Mouse (Mus musculus) myocyte (in vitro differentiated cells): ENCODE measurements at regions not wholly inside any gene's neighbourhood (a gene's known extent, or its start where the extent isn't known, plus 50 kb on each side); places are given as distances from the start of the nearest gene placed in this dataset.
A peak's percentile ranks its signal among the peaks of the same experiment; 100 is the strongest.

Experiments
- H3K27me3 ChIP-seq: one replicate; pipeline ENCODE4 v1.6.1; 2011; ENCODE audit not compliant: control insufficient read depth, insufficient read depth, insufficient read length
- H3K36me3 ChIP-seq: one replicate; pipeline ENCODE4 v1.6.1; 2011; ENCODE audit not compliant: control insufficient read depth, insufficient read depth
- H3K4me2 ChIP-seq: one replicate; pipeline ENCODE4 v1.6.1; 2011; ENCODE audit warnings: low read depth, control low read depth
- H3K4me3 ChIP-seq: one replicate; pipeline ENCODE4 v1.5.1; 2011; ENCODE audit warnings: mild to moderate bottlenecking, control low read depth, moderate library complexity
- H3K79me2 ChIP-seq: one replicate; pipeline ENCODE4 v1.6.1; 2011; ENCODE audit not compliant: control insufficient read depth, insufficient read depth
- H3ac ChIP-seq: one replicate; pipeline ENCODE4 v1.6.1; 2011; ENCODE audit not compliant: control insufficient read depth, insufficient read length
- CEBPB ChIP-seq: IDR thresholded peaks from 2 replicates; pipeline ENCODE4 v1.6.1; 2011; ENCODE audit warnings: mild to moderate bottlenecking, moderate library complexity; ENCODE audit not compliant: poor library complexity, insufficient read depth, severe bottlenecking
- E2F4 ChIP-seq: IDR thresholded peaks from one replicate; pipeline ENCODE4 v1.6.1; 2011; ENCODE audit warnings: mild to moderate bottlenecking, control low read depth, moderate library complexity; ENCODE audit not compliant: insufficient read depth
- MAX ChIP-seq: IDR thresholded peaks from one replicate; pipeline ENCODE4 v1.6.1; 2011; ENCODE audit warnings: low read depth, mild to moderate bottlenecking, control low read depth
- MYOD1 ChIP-seq, 3 experiments: IDR thresholded peaks; one replicate each; pipeline ENCODE4 v1.6.1; 2011; ENCODE audit warnings: control low read depth in 2 of 3, low read depth in 2 of 3, mild to moderate bottlenecking in 2 of 3, moderate library complexity in 1 of 3; ENCODE audit not compliant: insufficient read length in 2 of 3, control insufficient read depth in 1 of 3
- MYOG ChIP-seq, 3 experiments: IDR thresholded peaks; one replicate each; pipeline ENCODE4 v1.6.1; 2011; ENCODE audit warnings: control low read depth in 2 of 3, low read depth in 2 of 3, mild to moderate bottlenecking in 2 of 3; ENCODE audit not compliant: insufficient read length in 2 of 3, control insufficient read depth in 1 of 3, insufficient read depth in 1 of 3
- POLR2A ChIP-seq: IDR thresholded peaks from one replicate; pipeline ENCODE4 v1.6.1; 2011; ENCODE audit warnings: low read depth, mild to moderate bottlenecking, control low read depth, moderate library complexity; ENCODE audit not compliant: insufficient read length
- POLR2AphosphoS2 ChIP-seq: IDR thresholded peaks from one replicate; pipeline ENCODE4 v1.6.1; 2011; ENCODE audit warnings: low read depth, control low read depth; ENCODE audit not compliant: insufficient read length
- REST ChIP-seq: IDR thresholded peaks from one replicate; pipeline ENCODE4 v1.6.1; 2011; ENCODE audit warnings: mild to moderate bottlenecking, control low read depth, moderate library complexity; ENCODE audit not compliant: insufficient read depth, insufficient read length
- SRF ChIP-seq: IDR thresholded peaks from one replicate; pipeline ENCODE4 v1.6.1; 2011; ENCODE audit warnings: low read depth; ENCODE audit not compliant: control insufficient read depth, insufficient read length
- TCF12 ChIP-seq: IDR thresholded peaks from one replicate; pipeline ENCODE4 v1.6.1; 2011; ENCODE audit warnings: mild to moderate bottlenecking, control low read depth; ENCODE audit not compliant: poor library complexity, insufficient read depth, severe bottlenecking
- TCF3 ChIP-seq: IDR thresholded peaks from one replicate; pipeline ENCODE4 v1.6.1; 2011; ENCODE audit warnings: low read depth, control low read depth; ENCODE audit not compliant: insufficient read length
- USF1 ChIP-seq: IDR thresholded peaks from one replicate; pipeline ENCODE4 v1.6.1; 2011; ENCODE audit warnings: low read depth, mild to moderate bottlenecking, control low read depth, moderate library complexity

DNA sequence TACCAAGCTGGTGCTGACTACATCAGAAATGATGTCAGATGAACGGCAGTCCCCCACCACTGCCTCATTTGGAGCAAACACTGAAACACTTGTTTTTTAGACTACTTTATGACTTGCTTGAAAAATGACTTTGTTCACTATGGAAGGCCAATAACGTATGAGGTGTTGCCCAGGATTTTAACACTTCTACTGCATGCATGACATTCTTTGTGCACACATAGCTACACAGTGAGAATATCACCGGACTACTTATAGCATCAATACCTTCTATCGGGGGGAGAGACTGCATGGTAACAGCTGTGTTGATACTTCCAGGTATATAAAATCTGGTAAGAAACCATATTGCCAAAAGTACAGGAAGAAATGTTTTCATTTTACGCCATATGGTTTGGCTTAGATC lies 364.5 kb downstream of the Fbxo8 start:
- Histone ChIP-seq H3K4me3 (no peak overlapping the region), H3ac (no peak overlapping the region), H3K4me2 (no peak overlapping the region), H3K79me2 (no peaks in the 10 kb centered on the region), H3K27me3 (no peaks in the 10 kb centered on the region), H3K36me3 (no peaks in the 10 kb centered on the region)
- TF ChIP-seq MYOD1 (IDR thresholded peaks at IDR 0.05; ENCODE audit: control insufficient read depth in 1 of 3, insufficient read length in 2 of 3, low read depth in 2 of 3) (no peak), POLR2A (no peak), CEBPB (no peak), MAX (no peak), TCF3 (no peak)

DNA sequence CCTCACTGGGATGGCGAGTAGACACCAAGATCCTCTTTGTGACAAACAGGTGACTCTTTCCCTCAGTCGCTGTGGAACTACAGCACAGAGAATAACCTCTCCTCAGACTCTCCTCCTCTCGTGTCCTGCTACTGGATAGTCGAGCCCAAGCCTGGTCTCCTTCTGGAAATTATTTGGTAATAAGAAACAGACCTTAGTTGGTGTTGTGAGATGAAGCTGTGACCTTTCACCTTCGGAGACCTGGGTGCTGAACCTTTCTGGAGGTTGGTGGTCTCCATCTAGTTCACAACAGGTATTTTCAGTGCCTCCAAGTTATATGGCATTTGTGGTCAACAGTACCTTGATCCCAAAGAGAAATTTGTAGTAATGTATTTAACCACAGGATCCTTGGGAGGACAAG lies 365.1 kb downstream of the Fbxo8 start:
- no peaks in the 10 kb centered on the region for H3K27me3 ChIP-seq
- H3K4me2 ChIP-seq: no peak overlapping the region
- H3K79me2 ChIP-seq: no peaks in the 10 kb centered on the region
- no peak overlapping the region for H3K4me3 ChIP-seq
- no peaks in the 10 kb centered on the region for H3K36me3 ChIP-seq
- TF ChIP-seq E2F4 (no peak), REST (no peak), TCF12 (no peak), USF1 (no peak), CEBPB (no peak), MAX (no peak), POLR2A (no peak), MYOD1 (IDR thresholded peaks at IDR 0.05; ENCODE audit: control insufficient read depth in 1 of 3, insufficient read length in 2 of 3, low read depth in 2 of 3) (no peak), POLR2AphosphoS2 (no peak), MYOG (IDR thresholded peaks at IDR 0.05; ENCODE audit: control insufficient read depth in 1 of 3, insufficient read depth in 1 of 3, insufficient read length in 2 of 3, low read depth in 2 of 3) (no peak), SRF (no peak)
- H3ac ChIP-seq: no peak overlapping the region

DNA sequence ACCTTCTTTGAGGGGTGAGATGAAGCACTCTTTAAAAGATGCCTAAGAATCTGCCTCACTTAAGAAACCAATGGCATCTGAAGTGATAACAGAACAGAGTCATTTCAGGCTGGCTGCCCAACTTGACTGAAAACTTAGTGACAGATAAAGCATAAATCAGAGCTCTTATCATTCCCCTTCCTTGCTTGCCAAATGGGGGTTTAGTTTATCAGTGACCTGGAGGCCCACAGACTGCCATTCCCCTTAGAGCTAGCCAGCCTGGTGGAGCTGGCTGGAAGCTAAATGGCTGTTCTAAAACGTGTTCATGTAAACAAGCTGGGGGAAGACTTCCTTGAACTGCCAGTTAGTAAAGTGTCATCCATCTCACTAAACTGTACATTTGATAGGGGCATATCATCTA lies 373.8 kb downstream of the Fbxo8 start:
- Histone ChIP-seq H3K36me3 (no peaks in the 10 kb centered on the region), H3K4me3 (no peak overlapping the region), H3K27me3 (no peaks in the 10 kb centered on the region), H3K4me2 (no peak overlapping the region), H3ac (no peak overlapping the region), H3K79me2 (no peaks in the 10 kb centered on the region)
- no peak for TF ChIP-seq MYOD1 (IDR thresholded peaks at IDR 0.05; ENCODE audit: control insufficient read depth in 1 of 3, insufficient read length in 2 of 3, low read depth in 2 of 3)
- TF ChIP-seq MAX: no peak
- TF ChIP-seq SRF: no peak
- no peak for TF ChIP-seq E2F4
- TF ChIP-seq REST: no peak
- no peak for TF ChIP-seq TCF12
- TF ChIP-seq POLR2AphosphoS2: no peak

DNA sequence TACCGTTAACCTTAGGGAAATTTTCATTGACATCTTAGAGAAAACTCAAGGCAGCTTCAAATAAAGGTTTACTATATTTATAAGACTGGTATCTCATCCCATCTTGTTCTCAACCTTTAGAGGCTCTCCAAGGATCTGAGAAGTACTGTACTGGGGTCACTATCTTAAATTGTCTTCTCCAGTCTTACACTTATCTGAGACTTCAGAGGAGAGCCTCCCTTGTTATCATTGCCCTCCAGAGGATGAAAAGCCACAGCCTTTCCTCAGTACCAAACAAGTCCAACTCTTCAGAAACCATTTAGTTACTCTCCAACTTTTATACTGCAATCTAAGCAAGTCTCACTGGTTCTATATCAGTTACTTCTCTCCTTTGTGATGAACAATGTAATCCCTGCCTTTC lies 376.3 kb downstream of the Fbxo8 start:
- Histone ChIP-seq H3K27me3 (no peaks in the 10 kb centered on the region), H3ac (no peak overlapping the region), H3K4me2 (no peak overlapping the region), H3K36me3 (no peaks in the 10 kb centered on the region), H3K4me3 (no peak overlapping the region), H3K79me2 (no peaks in the 10 kb centered on the region)
- TF ChIP-seq E2F4 (no peak), POLR2A (no peak), TCF3 (no peak), MAX (no peak), CEBPB (no peak), MYOD1 (IDR thresholded peaks at IDR 0.05; ENCODE audit: control insufficient read depth in 1 of 3, insufficient read length in 2 of 3, low read depth in 2 of 3) (no peak), MYOG (IDR thresholded peaks at IDR 0.05; ENCODE audit: control insufficient read depth in 1 of 3, insufficient read depth in 1 of 3, insufficient read length in 2 of 3, low read depth in 2 of 3) (no peak), POLR2AphosphoS2 (no peak), SRF (no peak), TCF12 (no peak), USF1 (no peak)

DNA sequence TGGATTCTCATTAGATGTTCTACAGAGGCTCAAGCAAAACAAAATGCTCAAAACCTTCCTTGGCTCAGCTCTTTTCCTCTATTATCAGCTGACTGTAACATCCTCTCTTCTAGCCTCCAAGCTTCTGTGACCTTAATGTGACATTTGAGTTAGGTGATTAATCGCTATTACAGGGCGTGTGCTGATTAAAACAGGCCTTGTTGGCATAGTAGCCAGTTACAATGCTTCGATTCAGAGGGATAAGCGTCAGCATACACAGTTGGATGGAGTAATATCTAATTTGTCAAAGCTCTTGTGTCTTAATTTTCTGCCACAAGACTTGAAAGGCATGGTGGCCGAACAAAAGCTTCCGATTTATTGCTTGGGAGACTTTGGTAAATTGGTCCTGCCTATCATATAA lies 378.2 kb downstream of the Fbxo8 start:
- H3K36me3 ChIP-seq: no peaks in the 10 kb centered on the region
- no peak overlapping the region for H3ac ChIP-seq
- H3K79me2 ChIP-seq: no peaks in the 10 kb centered on the region
- no peak overlapping the region for H3K4me2 ChIP-seq
- no peaks in the 10 kb centered on the region for H3K27me3 ChIP-seq
- no peak overlapping the region for H3K4me3 ChIP-seq
- TF ChIP-seq SRF (no peak), MYOG (IDR thresholded peaks at IDR 0.05; ENCODE audit: control insufficient read depth in 1 of 3, insufficient read depth in 1 of 3, insufficient read length in 2 of 3, low read depth in 2 of 3) (no peak), REST (no peak), TCF12 (no peak), POLR2A (no peak), MAX (no peak), POLR2AphosphoS2 (no peak), CEBPB (no peak), MYOD1 (IDR thresholded peaks at IDR 0.05; ENCODE audit: control insufficient read depth in 1 of 3, insufficient read length in 2 of 3, low read depth in 2 of 3) (no peak), TCF3 (no peak), USF1 (no peak), E2F4 (no peak)

DNA sequence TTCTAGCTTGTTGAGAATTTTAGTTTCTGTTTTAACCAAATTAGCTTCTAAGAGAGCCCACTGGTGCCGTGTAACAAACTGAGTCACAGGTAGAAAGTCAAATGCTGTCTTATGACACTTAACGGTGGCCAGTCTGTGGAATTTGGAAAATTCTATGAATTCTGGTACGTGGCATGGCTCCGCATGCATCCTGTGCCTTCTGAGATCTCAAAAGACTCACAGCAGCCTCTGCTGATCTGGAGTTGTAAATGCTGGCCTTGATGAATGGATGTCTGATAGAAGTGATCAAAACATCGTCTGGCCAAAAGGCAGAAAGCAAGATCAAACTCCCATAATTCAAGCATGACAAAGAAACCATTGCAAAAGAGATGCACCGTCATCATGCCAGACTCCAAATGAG lies 381.5 kb downstream of the Fbxo8 start:
- peak overlapping the region; percentile 3 for H3K4me2 ChIP-seq
- H3K4me3 ChIP-seq: no peak overlapping the region
- H3K79me2 ChIP-seq: no peaks in the 10 kb centered on the region
- H3K36me3 ChIP-seq: no peaks in the 10 kb centered on the region
- no peak for TF ChIP-seq USF1
- TF ChIP-seq MYOG (IDR thresholded peaks at IDR 0.05; ENCODE audit: control insufficient read depth in 1 of 3, insufficient read depth in 1 of 3, insufficient read length in 2 of 3, low read depth in 2 of 3): no peak
- no peak for TF ChIP-seq MAX
- TF ChIP-seq TCF3: no peak
- TF ChIP-seq MYOD1 (IDR thresholded peaks at IDR 0.05; ENCODE audit: control insufficient read depth in 1 of 3, insufficient read length in 2 of 3, low read depth in 2 of 3): no peak
- TF ChIP-seq E2F4: no peak
- no peak for TF ChIP-seq REST
- TF ChIP-seq POLR2AphosphoS2: no peak
- no peak for TF ChIP-seq SRF
- no peak for TF ChIP-seq CEBPB
- H3ac ChIP-seq: no peak overlapping the region
- no peaks in the 10 kb centered on the region for H3K27me3 ChIP-seq
